Mouse (Mus musculus) common myeloid progenitor, adult 5-6 weeks (primary cell): Measurements from ENCODE around the gene St6galnac3. TPM values are rescaled to one million over a fixed set of nuclear protein-coding genes. Genes with fewer than 3 reads are reported as not detected.

ENCODE experiments used
- ATAC-seq: replicated peaks from 2 replicates; pipeline ENCODE4 v1.8.0; 2016; ENCODE audit warnings: low read depth, mild to moderate bottlenecking, moderate TSS enrichment, inconsistent platforms; ENCODE audit not compliant: poor library complexity, severe bottlenecking
- total RNA-seq: library from RNA; stranded (forward); fragments of 200-1000, 187-1606 nt; gene quantifications from 2 replicates; pipeline ENCODE4 v1.2.3, GENCODE M21; 2017

The St6galnac3 gene
- total RNA-seq, 1 experiment from 2014 or later = 2.7 TPM

- no peak for ATAC-seq
Measured at GRCm38 (mm10) chr3:153553226-153553625, 171.7 kb downstream of the St6galnac3 start.

- ATAC-seq = no peak
Measured at GRCm38 (mm10) chr3:153546936-153547683, 177.9 kb downstream of the St6galnac3 start.

DNA sequence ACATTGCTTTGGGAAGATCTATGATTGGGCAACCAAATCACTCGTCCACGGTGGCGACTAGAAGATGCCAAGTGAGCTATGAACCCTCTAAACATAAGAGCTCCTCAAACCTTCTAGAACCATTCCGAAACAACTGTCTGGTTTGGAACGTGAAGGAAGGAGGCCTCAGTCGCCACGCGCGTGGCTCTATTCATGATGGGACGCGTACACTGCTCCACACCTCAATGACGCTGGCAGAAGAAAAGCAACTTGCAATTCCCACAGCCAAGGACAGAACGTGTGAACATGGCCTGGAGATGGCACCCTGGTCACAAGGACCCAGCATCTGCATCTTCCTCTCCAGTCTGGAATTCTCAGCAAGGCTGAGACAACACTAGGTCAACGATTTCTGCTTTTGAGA lies 185.1 kb downstream of the St6galnac3 start:
- no peak for ATAC-seq

GRCm38 (mm10) chr3:153538396-153538795 lies 186.6 kb downstream of the St6galnac3 start:
- no peak for ATAC-seq

DNA sequence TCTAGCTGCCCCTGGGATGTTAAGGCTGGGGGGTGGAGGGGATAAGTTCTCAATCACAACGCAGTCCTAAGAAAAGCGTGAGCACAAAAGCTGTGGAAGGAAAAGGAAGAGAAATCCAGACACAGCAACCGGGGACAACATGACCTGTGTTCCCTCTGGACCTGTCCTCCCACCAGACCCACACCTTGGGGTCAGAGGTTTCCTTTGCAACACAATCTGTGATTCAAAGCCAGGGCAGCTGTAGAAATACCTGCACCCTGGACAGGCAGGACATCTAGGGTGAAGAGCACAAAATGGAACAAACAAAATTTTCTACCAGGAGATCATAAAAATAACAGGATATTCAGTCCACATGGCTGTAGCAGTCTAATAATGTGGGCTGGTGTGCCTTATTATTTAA lies 187.5 kb downstream of the St6galnac3 start:
- no peak for ATAC-seq

GRCm38 (mm10) chr3:153536260-153536659 lies 188.7 kb downstream of the St6galnac3 start:
- no peak for ATAC-seq

DNA sequence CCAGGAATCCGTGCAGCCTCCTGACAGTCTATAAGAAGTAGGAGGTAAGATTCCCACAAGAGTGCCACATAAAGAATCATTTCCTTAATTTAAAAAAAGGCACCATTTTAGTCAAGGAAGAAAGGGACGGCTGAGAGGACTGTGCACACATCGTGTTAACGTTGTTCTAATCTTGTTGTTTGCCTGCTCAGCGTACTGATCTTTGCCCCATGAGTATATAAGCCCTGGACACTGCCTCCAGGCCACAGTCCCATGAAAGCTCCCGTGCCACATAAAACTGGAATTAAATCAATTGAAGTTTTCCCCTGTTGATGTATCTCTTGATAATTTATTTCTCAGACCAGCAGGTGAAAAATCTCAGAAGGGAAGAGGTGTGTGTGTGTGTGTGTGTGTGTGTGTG lies 195.8 kb downstream of the St6galnac3 start:
- no peak for ATAC-seq

GRCm38 (mm10) chr3:153525151-153525768 lies 199.7 kb downstream of the St6galnac3 start:
- no peak for ATAC-seq

DNA sequence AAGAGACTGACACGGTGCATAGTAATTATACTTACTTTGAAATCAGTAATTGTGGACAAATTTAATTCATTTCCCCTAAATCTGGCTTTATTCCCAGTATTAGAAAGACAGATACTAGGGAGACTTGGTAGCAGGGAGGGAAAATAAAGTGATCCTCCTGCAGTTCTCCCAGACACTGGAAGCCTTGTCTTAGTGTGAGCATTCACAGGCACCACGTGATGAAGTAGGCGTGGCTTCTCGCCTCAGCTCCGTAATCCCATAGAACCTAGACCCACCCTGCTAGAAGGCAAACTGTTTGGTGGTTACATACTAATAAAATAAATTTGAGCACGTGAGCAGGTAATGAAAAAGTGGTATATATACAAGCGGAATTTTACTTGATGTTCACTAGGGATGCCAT lies 208.1 kb downstream of the St6galnac3 start:
- ATAC-seq = no peak

DNA sequence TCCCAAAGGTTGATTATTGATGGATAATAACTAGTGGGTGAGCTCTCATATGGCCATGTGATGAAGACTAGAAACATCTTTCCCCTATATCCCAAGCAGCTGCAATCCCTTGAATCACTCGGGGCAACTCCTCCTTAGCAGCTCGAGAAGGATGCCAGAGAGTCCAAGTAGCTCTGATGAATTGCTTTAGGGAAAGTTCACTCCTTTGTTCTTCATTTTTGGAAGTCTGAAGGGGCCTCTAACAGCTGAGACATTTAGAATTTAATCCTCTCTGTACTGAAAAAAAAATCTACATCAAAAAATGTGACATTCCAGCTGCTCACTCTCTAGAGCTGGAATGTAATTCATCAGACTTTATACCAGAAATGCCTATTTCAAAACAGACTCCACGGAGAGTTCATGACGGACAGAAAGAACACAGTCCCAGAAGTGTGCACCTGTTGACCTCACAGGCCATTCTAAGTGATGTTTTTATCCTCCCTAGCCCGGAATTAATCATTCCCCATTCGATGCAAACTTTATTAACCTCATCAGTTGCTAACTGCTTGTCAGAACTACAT lies 211.4 kb downstream of the St6galnac3 start:
- ATAC-seq = no peak

GRCm38 (mm10) chr3:153512545-153512944 lies 212.4 kb downstream of the St6galnac3 start:
- ATAC-seq = no peak; the same call in 1 of the 2 replicates

GRCm38 (mm10) chr3:153511151-153511580 lies 213.8 kb downstream of the St6galnac3 start:
- peak; percentile 71 for ATAC-seq

GRCm38 (mm10) chr3:153510048-153510630 lies 214.8 kb downstream of the St6galnac3 start:
- ATAC-seq = no peak

- no peak for ATAC-seq
Measured at GRCm38 (mm10) chr3:153509643-153510042, 215.3 kb downstream of the St6galnac3 start.

- no peak for ATAC-seq
Measured at GRCm38 (mm10) chr3:153509029-153509428, 215.9 kb downstream of the St6galnac3 start.

GRCm38 (mm10) chr3:153508592-153508991 lies 216.4 kb downstream of the St6galnac3 start:
- ATAC-seq = no peak

DNA sequence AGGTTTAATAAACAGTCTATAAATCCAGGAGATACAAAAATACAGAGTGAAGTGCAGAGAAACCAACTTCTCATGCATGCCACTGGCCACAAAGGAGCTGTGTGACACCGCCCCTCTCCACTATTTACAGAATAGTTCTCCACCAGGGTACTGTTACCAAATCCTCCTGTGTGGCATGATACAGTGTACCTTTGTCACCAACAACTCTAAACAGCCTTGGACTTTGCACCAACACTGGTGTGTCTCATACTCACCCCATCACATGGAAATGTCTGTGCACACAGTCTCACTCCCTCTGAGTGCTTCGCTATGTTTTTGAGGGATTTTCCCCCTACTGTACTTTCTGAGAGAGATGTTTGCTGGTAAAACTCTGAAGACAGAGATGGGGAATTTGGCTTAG lies 217.4 kb downstream of the St6galnac3 start:
- ATAC-seq = no peak

- no peak for ATAC-seq
Measured at GRCm38 (mm10) chr3:153502488-153502887, 222.5 kb downstream of the St6galnac3 start.

GRCm38 (mm10) chr3:153501333-153501877 lies 223.6 kb downstream of the St6galnac3 start:
- ATAC-seq = peak; percentile 77

DNA sequence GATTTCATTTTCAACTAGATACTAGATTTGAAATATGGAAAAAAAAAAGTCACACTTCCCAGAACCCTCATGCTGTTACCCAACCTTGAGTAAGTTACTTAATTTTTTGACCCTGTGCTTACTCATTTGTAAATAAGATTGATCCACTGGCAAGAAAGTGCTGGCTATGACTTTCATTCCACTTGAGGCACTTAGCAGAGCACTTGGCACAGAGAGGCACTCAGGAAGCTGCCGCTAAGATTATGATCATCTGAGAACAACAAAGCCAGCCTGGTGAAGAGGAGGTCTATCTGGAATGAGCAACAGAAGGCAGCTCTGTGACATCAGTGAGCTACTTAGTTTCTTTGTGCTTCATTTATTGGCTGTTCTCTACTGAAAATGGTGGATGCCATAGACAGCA lies 232.0 kb downstream of the St6galnac3 start:
- ATAC-seq = no peak

- no peak for ATAC-seq
Measured at GRCm38 (mm10) chr3:153489718-153490117, 235.3 kb downstream of the St6galnac3 start.
